Mouse (Mus musculus): ENCODE data around the gene Btbd19. TPM values are rescaled to one million over a fixed set of nuclear protein-coding genes. Genes with fewer than 3 reads are reported as not detected.

Gene Btbd19
- total and polyA plus RNA-seq, 2 experiments from 2014 or later: 5.4 to 7.8 TPM

DNA sequence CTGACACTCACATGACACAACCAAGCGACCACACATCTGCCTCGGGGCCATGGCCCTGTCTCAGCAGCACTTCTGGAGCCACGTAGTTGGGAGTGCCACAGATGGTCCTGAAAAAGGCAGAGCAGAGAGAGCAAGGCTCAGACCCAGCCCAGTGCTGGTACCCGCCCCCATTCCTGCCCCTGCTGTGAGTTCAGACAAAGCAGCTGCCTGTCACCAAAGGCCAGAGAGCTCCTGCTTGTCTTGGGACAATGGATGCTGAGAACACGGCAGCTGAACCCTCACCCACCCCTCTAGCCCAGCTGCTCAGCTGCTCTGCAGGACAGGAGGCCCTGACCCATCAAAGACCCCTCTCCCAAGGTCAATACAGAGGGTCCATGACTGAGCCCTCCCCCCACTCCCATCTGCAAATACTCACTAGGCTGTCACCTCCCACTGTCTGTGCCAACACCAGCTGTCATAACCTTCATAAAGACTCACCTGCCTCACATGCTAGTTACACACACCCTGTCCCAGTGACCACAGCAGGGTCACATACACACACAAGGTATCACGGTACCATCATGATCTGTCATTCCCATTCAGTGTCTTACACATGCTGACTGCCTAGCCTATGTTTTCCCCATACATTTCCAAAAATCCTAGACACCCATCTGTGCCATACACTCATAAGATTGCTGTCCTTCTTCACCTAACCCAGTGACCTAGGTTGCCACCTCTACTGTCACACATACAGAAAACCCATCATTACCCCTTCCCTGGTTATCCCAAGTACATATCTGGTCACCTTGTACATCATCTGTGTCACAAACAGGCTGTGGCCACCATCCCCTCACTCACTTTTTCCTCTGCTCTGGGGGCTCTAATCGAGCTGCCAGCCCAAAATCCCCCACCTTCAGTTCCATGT, 6.6 kb upstream of the Btbd19 start:
- Histone ChIP-seq H3K36me3 (ENCODE audit: insufficient read depth, low read length) (peaks cover 38% of the 10 kb centered on the region), H3K4me1 (ENCODE audit: insufficient read depth, low read length) (0 out of 2 replicates have a peak, but pooled peaks cover 8% of the 10 kb centered on the region), H3K4me2 (ENCODE audit: low read depth, low read length) (peak overlapping the region; percentile 72), H3K27ac (peak overlapping the region; percentile 90; the same call in 1 of the 2 replicates), H3K27me3 (ENCODE audit: insufficient read depth, low read length) (no peaks in the 10 kb centered on the region), H3K4me3 (ENCODE audit: low read length) (peak overlapping the region; percentile 79), H3K9me3 (ENCODE audit: low read length) (no peaks in the 10 kb centered on the region), H3K9ac (replicated peaks; ENCODE audit: low read length) (peak overlapping the region; percentile 87)
- DNase-seq (ENCODE audit: low spot score): peak; percentile 50
- 10% methylated on average over 7 of the region's 7 CpGs for WGBS
- TF ChIP-seq CTCF (IDR thresholded peaks at IDR 0.05; ENCODE audit: low read depth): no peak
- ATAC-seq: no peak; the same call in 1 of the 2 replicates

- no peak for TF ChIP-seq CTCF (IDR thresholded peaks at IDR 0.05; ENCODE audit: low read depth)
- Histone ChIP-seq H3K4me3 (ENCODE audit: low read length) (no peak overlapping the region), H3K27me3 (ENCODE audit: insufficient read depth, low read length) (no peaks in the 10 kb centered on the region), H3K27ac (no peak overlapping the region), H3K4me2 (ENCODE audit: low read depth, low read length) (no peak overlapping the region; the same call in 1 of the 2 replicates), H3K9ac (replicated peaks; ENCODE audit: low read length) (0 out of 2 replicates have a peak overlapping the region, but pooled peaks have one; percentile 87), H3K9me3 (ENCODE audit: low read length) (no peaks in the 10 kb centered on the region), H3K4me1 (ENCODE audit: insufficient read depth, low read length) (0 out of 2 replicates have a peak, but pooled peaks cover 8% of the 10 kb centered on the region), H3K36me3 (ENCODE audit: insufficient read depth, low read length) (peaks cover 40% of the 10 kb centered on the region)
- ATAC-seq (no peak), DNase-seq (ENCODE audit: low spot score) (no peak)
- WGBS: 43% methylated on average over 6 of the region's 6 CpGs
Observed at GRCm38 (mm10) chr4:117131198-117131597, 5.7 kb upstream of the Btbd19 start.

- DNase-seq (ENCODE audit: low spot score): no peak
- Histone ChIP-seq H3K4me2 (ENCODE audit: low read depth, low read length) (no peak overlapping the region), H3K4me3 (ENCODE audit: low read length) (no peak overlapping the region), H3K4me1 (ENCODE audit: insufficient read depth, low read length) (0 out of 2 replicates have a peak, but pooled peaks cover 8% of the 10 kb centered on the region), H3K9ac (replicated peaks; ENCODE audit: low read length) (no peak overlapping the region), H3K27ac (no peak overlapping the region), H3K9me3 (ENCODE audit: low read length) (no peaks in the 10 kb centered on the region), H3K36me3 (ENCODE audit: insufficient read depth, low read length) (peaks cover 40% of the 10 kb centered on the region), H3K27me3 (ENCODE audit: insufficient read depth, low read length) (no peaks in the 10 kb centered on the region)
- ATAC-seq: no peak
- WGBS: 44% methylated on average over 6 of the region's 6 CpGs
- TF ChIP-seq CTCF (IDR thresholded peaks at IDR 0.05; ENCODE audit: low read depth): no peak
Observed at GRCm38 (mm10) chr4:117130790-117131189, 5.3 kb upstream of the Btbd19 start.

DNA sequence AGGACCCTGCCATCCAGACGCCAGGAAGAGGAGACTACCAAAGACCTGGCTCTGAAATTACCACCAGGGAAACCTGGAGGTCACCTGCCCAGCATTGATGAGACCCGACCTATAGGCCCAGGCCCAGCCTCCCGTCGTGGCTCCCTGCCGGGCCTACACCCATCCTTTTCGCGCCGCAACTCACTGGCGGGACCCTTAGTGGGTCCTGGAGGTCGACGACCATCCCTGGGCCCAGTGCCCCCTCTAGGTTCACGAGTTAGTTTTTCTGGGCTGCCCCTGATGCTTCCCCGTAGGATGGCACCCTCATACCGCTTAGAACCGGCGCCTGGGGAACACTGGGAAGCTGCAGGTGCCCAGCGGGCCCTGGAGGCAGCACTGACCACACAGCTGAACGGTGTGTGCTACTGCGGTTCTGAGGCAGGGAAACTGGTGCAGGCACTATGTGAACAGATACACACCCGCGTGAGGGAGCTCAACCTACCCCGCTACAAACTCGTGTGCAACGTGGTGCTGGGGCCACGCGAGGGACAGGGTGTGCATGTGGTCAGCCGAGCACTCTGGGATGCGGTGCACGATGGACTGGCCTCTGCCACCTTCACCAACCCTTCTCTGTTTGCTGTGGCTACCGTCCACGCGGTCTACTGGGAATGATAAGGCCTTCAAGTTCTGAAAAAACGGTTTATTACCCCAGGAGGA, 2.6 kb upstream of the Btbd19 start:
- TF ChIP-seq CTCF (IDR thresholded peaks at IDR 0.05; ENCODE audit: low read depth): no peak
- Histone ChIP-seq H3K27ac (no peak overlapping the region), H3K27me3 (ENCODE audit: insufficient read depth, low read length) (no peaks in the 10 kb centered on the region), H3K4me2 (ENCODE audit: low read depth, low read length) (no peak overlapping the region), H3K9me3 (ENCODE audit: low read length) (no peaks in the 10 kb centered on the region), H3K4me3 (ENCODE audit: low read length) (no peak overlapping the region), H3K36me3 (ENCODE audit: insufficient read depth, low read length) (peaks cover 40% of the 10 kb centered on the region), H3K4me1 (ENCODE audit: insufficient read depth, low read length) (peaks cover 16% of the 10 kb centered on the region), H3K9ac (replicated peaks; ENCODE audit: low read length) (no peak overlapping the region)
- no peak for ATAC-seq
- WGBS: 92% methylated on average over 33 of the region's 33 CpGs
- DNase-seq (ENCODE audit: low spot score): no peak

- H3K9ac ChIP-seq (replicated peaks; ENCODE audit: low read length): peak within 1 kb of the TSS; percentile 33; the same call in 1 of the 2 replicates
- peak within 1 kb of the TSS; percentile 80 for H3K27ac ChIP-seq
- H3K27me3 ChIP-seq (ENCODE audit: insufficient read depth, low read length): no peaks in the 10 kb centered on the region
- H3K4me1 ChIP-seq (ENCODE audit: insufficient read depth, low read length): peaks cover 11% of the 10 kb centered on the region
- WGBS: 83% methylated on average over 9 of the region's 9 CpGs
- no peaks in the 10 kb centered on the region for H3K9me3 ChIP-seq (ENCODE audit: low read length)
- ATAC-seq: no peak
- no peak within 1 kb of the TSS for H3K4me3 ChIP-seq (ENCODE audit: low read length)
- TF ChIP-seq CTCF (IDR thresholded peaks at IDR 0.05; ENCODE audit: low read depth): no peak
- H3K4me2 ChIP-seq (ENCODE audit: low read depth, low read length): no peak within 1 kb of the TSS
- no peak for DNase-seq (ENCODE audit: low spot score)
- peaks cover 40% of the 10 kb centered on the region for H3K36me3 ChIP-seq (ENCODE audit: insufficient read depth, low read length)
Observed at GRCm38 (mm10) chr4:117126675-117127290, 1.3 kb upstream of the Btbd19 start, which contains the start of gene Tctex1d4. Tctex1d4 (plus strand) TSS chr4:117126794.

All from hindbrain, postnatal 0 days (tissue).